Mouse (Mus musculus) MEL (cell line): Measurements from ENCODE around the gene Ptprn2. TPM values are rescaled to one million over a fixed set of nuclear protein-coding genes. Genes with fewer than 3 reads are reported as not detected.

Experiments
- DNase-seq: peaks from one replicate; pipeline ENCODE4 v3.0.0; 2011; ENCODE audit warnings: low read depth, low spot score
- H3K27ac ChIP-seq: 2 replicates; pipeline ENCODE4 v1.5.1; 2012; ENCODE audit warnings: low read depth, mild to moderate bottlenecking, control low read depth, low read length, moderate library complexity; ENCODE audit not compliant: control insufficient read depth
- H3K27me3 ChIP-seq, 2 experiments: fragments of 150-350 bp in 1 of 2; sonication (generic) in 1 of 2; 2 replicates each; pipeline ENCODE4 v1.6.1; 2012; ENCODE audit warnings: low read length in 2 of 2, mild to moderate bottlenecking in 2 of 2, improper control_type of control experiment in 1 of 2, moderate library complexity in 1 of 2; ENCODE audit not compliant: insufficient read depth in 2 of 2, control insufficient read depth in 1 of 2
- H3K36me3 ChIP-seq, 2 experiments: 2 replicates each; pipeline ENCODE4 v1.6.1; 2012 to 2014; ENCODE audit warnings: low read length in 2 of 2, improper control_type of control experiment in 1 of 2, inconsistent platforms in 1 of 2, mild to moderate bottlenecking in 1 of 2; ENCODE audit not compliant: insufficient read depth in 2 of 2, control insufficient read depth in 1 of 2
- H3K4me1 ChIP-seq, 2 experiments: fragments of 150-350 bp in 1 of 2; sonication (generic) in 1 of 2; 2 replicates each; pipeline ENCODE4 v1.6.1; 2012; ENCODE audit warnings: low read length in 2 of 2, improper control_type of control experiment in 1 of 2, mild to moderate bottlenecking in 1 of 2; ENCODE audit not compliant: insufficient read depth in 2 of 2, control insufficient read depth in 1 of 2
- H3K4me3 ChIP-seq, 2 experiments: fragments of 150-350 bp in 1 of 2; sonication (generic) in 1 of 2; 2 replicates each; pipeline ENCODE4 v1.5.1; 2012; ENCODE audit warnings: low read depth in 2 of 2, low read length in 2 of 2, mild to moderate bottlenecking in 2 of 2, moderate library complexity in 2 of 2, control low read depth in 1 of 2, improper control_type of control experiment in 1 of 2; ENCODE audit not compliant: control insufficient read depth in 1 of 2, insufficient read depth in 1 of 2
- H3K79me2 ChIP-seq: 2 replicates; pipeline ENCODE4 v1.6.1; 2012; ENCODE audit warnings: mild to moderate bottlenecking, low read length, moderate library complexity; ENCODE audit not compliant: control insufficient read depth, poor library complexity, insufficient read depth
- H3K9ac ChIP-seq: 2 replicates; pipeline ENCODE4 v1.6.1; 2012; ENCODE audit warnings: low read depth, mild to moderate bottlenecking, control low read depth, low read length, moderate library complexity; ENCODE audit not compliant: control insufficient read depth, poor library complexity, severe bottlenecking
- H3K9me3 ChIP-seq: fragments of 150-350 bp; sonication (generic); replicated peaks from 2 replicates; pipeline ENCODE4 v1.6.1; 2012; ENCODE audit warnings: mild to moderate bottlenecking, low read length, improper control_type of control experiment, moderate library complexity; ENCODE audit not compliant: insufficient read depth
- BHLHE40 ChIP-seq: IDR thresholded peaks from 2 replicates; pipeline ENCODE4 v1.6.1; 2012; ENCODE audit warnings: low read depth, mild to moderate bottlenecking, inconsistent platforms, low read length, improper control_type of control experiment, borderline replicate concordance
- CHD1 ChIP-seq: IDR thresholded peaks from 2 replicates; pipeline ENCODE4 v1.6.1; 2012; ENCODE audit warnings: low read depth, mild to moderate bottlenecking, inconsistent platforms, low read length, improper control_type of control experiment
- CTCF ChIP-seq, 3 experiments: IDR thresholded peaks in 2 of 3; conservative IDR thresholded peaks in 1 of 3; 2 replicates each; pipeline ENCODE4 v1.5.1; 2011 to 2012; ENCODE audit warnings: low read length in 3 of 3, low read depth in 2 of 3, mild to moderate bottlenecking in 2 of 3, improper control_type of control experiment in 1 of 3, inconsistent platforms in 1 of 3, mixed read lengths in 1 of 3, moderate library complexity in 1 of 3; ENCODE audit not compliant: control insufficient read depth in 1 of 3, insufficient read depth in 1 of 3, poor library complexity in 1 of 3, severe bottlenecking in 1 of 3
- E2F4 ChIP-seq: IDR thresholded peaks from 2 replicates; pipeline ENCODE4 v1.6.1; 2011; ENCODE audit warnings: low read depth, low read length, improper control_type of control experiment, borderline replicate concordance
- ELF1 ChIP-seq: IDR thresholded peaks from 2 replicates; pipeline ENCODE4 v1.6.1; 2014; ENCODE audit warnings: low read depth, mild to moderate bottlenecking, inconsistent platforms, low read length, improper control_type of control experiment, moderate library complexity
- ETS1 ChIP-seq: IDR thresholded peaks from 2 replicates; pipeline ENCODE4 v1.6.1; 2012; ENCODE audit warnings: low read depth, mild to moderate bottlenecking, inconsistent platforms, low read length, improper control_type of control experiment, moderate library complexity
- GATA1 ChIP-seq: IDR thresholded peaks from 2 replicates; pipeline ENCODE4 v1.6.1; 2011; ENCODE audit warnings: low read depth, low read length, improper control_type of control experiment
- JUND ChIP-seq: IDR thresholded peaks from 2 replicates; pipeline ENCODE4 v1.6.1; 2011; ENCODE audit warnings: low read depth, mild to moderate bottlenecking, improper control_type of control experiment, low read length
- KAT2A ChIP-seq: conservative IDR thresholded peaks from 2 replicates; pipeline ENCODE4 v1.6.1; 2012; ENCODE audit warnings: low read depth, low read length, improper control_type of control experiment, inconsistent platforms
- MAFK ChIP-seq: IDR thresholded peaks from 2 replicates; pipeline ENCODE4 v1.6.1; 2011; ENCODE audit warnings: low read depth, mild to moderate bottlenecking, low read length, improper control_type of control experiment, borderline replicate concordance
- MAX ChIP-seq: IDR thresholded peaks from 2 replicates; pipeline ENCODE4 v1.6.1; 2011; ENCODE audit warnings: low read length, improper control_type of control experiment
- MEF2A ChIP-seq: IDR thresholded peaks from 2 replicates; pipeline ENCODE4 v1.6.1; 2014; ENCODE audit warnings: low read depth, mild to moderate bottlenecking, inconsistent platforms, low read length, improper control_type of control experiment; ENCODE audit not compliant: poor library complexity, insufficient replicate concordance, severe bottlenecking; ENCODE audit errors: extremely low read depth
- MXI1 ChIP-seq: IDR thresholded peaks from 2 replicates; pipeline ENCODE4 v1.6.1; 2011; ENCODE audit warnings: mild to moderate bottlenecking, low read depth, low read length, improper control_type of control experiment
- MYB ChIP-seq: IDR thresholded peaks from 2 replicates; pipeline ENCODE4 v1.6.1; 2011; ENCODE audit warnings: mild to moderate bottlenecking, low read depth, low read length, improper control_type of control experiment
- MYC ChIP-seq: IDR thresholded peaks from 2 replicates; pipeline ENCODE4 v1.6.1; 2011; ENCODE audit warnings: low read depth, mild to moderate bottlenecking, low read length, improper control_type of control experiment, moderate library complexity
- NELFE ChIP-seq: IDR thresholded peaks from 2 replicates; pipeline ENCODE4 v1.6.1; 2011; ENCODE audit warnings: low read depth, low read length, improper control_type of control experiment
- NRF1 ChIP-seq: IDR thresholded peaks from 2 replicates; pipeline ENCODE4 v1.6.1; 2014; ENCODE audit warnings: low read depth, mild to moderate bottlenecking, inconsistent platforms, low read length, improper control_type of control experiment, moderate library complexity; ENCODE audit not compliant: poor library complexity, insufficient read depth, severe bottlenecking
- POLR2A ChIP-seq, 2 experiments: IDR thresholded peaks; 2 replicates each; pipeline ENCODE4 v1.6.1; 2011 to 2012; ENCODE audit warnings: low read length in 2 of 2, mild to moderate bottlenecking in 2 of 2, control low read depth in 1 of 2, improper control_type of control experiment in 1 of 2, low read depth in 1 of 2, moderate library complexity in 1 of 2; ENCODE audit not compliant: control insufficient read depth in 1 of 2, insufficient read depth in 1 of 2, poor library complexity in 1 of 2
- POLR2AphosphoS5 ChIP-seq: IDR thresholded peaks from 2 replicates; pipeline ENCODE4 v1.6.1; 2012; ENCODE audit warnings: low read depth, borderline replicate concordance, mild to moderate bottlenecking, inconsistent platforms, low read length, moderate library complexity, mixed read lengths
- RAD21 ChIP-seq: IDR thresholded peaks from 2 replicates; pipeline ENCODE4 v1.6.1; 2011; ENCODE audit warnings: mild to moderate bottlenecking, low read depth, low read length, improper control_type of control experiment
- SIN3A ChIP-seq: IDR thresholded peaks from 2 replicates; pipeline ENCODE4 v1.6.1; 2012; ENCODE audit warnings: low read length, improper control_type of control experiment, inconsistent platforms
- TBP ChIP-seq: IDR thresholded peaks from 2 replicates; pipeline ENCODE4 v1.8.0; 2011; ENCODE audit warnings: low read depth, low read length, improper control_type of control experiment
- TCF12 ChIP-seq: IDR thresholded peaks from 2 replicates; pipeline ENCODE4 v1.6.1; 2014; ENCODE audit warnings: low read depth, mild to moderate bottlenecking, inconsistent platforms, low read length, improper control_type of control experiment, moderate library complexity
- UBTF ChIP-seq: IDR thresholded peaks from 2 replicates; pipeline ENCODE4 v1.6.1; 2012; ENCODE audit warnings: low read depth, mild to moderate bottlenecking, inconsistent platforms, low read length, improper control_type of control experiment, moderate library complexity, borderline replicate concordance; ENCODE audit not compliant: insufficient read depth
- USF1 ChIP-seq: IDR thresholded peaks from 2 replicates; pipeline ENCODE4 v1.6.1; 2014; ENCODE audit warnings: low read depth, mild to moderate bottlenecking, inconsistent platforms, low read length, improper control_type of control experiment, moderate library complexity
- ZNF384 ChIP-seq: IDR thresholded peaks from 2 replicates; pipeline ENCODE4 v1.6.1; 2012; ENCODE audit warnings: low read depth, mild to moderate bottlenecking, inconsistent platforms, low read length, improper control_type of control experiment
- polyA plus RNA-seq, 2 experiments: library from polyadenylated mRNA; stranded (reverse) in 1 of 2; unstranded in 1 of 2; fragments of >175 nt in 1 of 2; fragments of >200 nt in 1 of 2; gene quantifications; 2 replicates each; pipeline versions ENCODE4 v1.2.1 to v1.2.4; 2012; ENCODE audit warnings: low replicate concordance in 2 of 2, low read depth in 1 of 2; ENCODE audit not compliant: insufficient read length in 2 of 2, insufficient read depth in 1 of 2, missing spikeins in 1 of 2
- total RNA-seq: library from RNA; depleted of rRNA; stranded (reverse); fragments of 300-350 nt; gene quantifications from 2 replicates; pipeline ENCODE4 v1.2.3, GENCODE M21; 2012

Ptprn2 gene
- total and polyA plus RNA-seq, 3 experiments: not detected

- Histone ChIP-seq H3K79me2 (no peaks in the 10 kb centered on the region), H3K27ac (no peak overlapping the region), H3K9me3 (peaks cover 5% of the 10 kb centered on the region), H3K9ac (no peak overlapping the region), H3K4me1 (no peaks in the 10 kb centered on the region), H3K27me3 (no peaks in the 10 kb centered on the region), H3K4me3 (no peak overlapping the region), H3K36me3 (no peaks in the 10 kb centered on the region)
- no peak for TF ChIP-seq JUND
- no peak for TF ChIP-seq MAFK
- no peak for TF ChIP-seq SIN3A
- DNase-seq: no peak
These were observed 746.3 kb downstream of the Ptprn2 start for GRCm38 (mm10) chr12:117231850-117232249.

GRCm38 (mm10) chr12:117235114-117235513, 749.6 kb downstream of the Ptprn2 start:
- TF ChIP-seq TBP (no peak), MYB (no peak), MAX (no peak), CTCF (IDR thresholded peaks at IDR 0.05 in 2 of 3, conservative IDR thresholded peaks at IDR 0.05 in 1 of 3; ENCODE audit: control insufficient read depth in 1 of 3, insufficient read depth in 1 of 3, low read depth in 2 of 3, low read length in 3 of 3, poor library complexity in 1 of 3, severe bottlenecking in 1 of 3) (no peak), GATA1 (no peak), ELF1 (no peak), MAFK (no peak), MYC (no peak), MXI1 (no peak), NRF1 (no peak), BHLHE40 (no peak), RAD21 (no peak), TCF12 (no peak), MEF2A (no peak)
- Histone ChIP-seq H3K4me3 (no peak overlapping the region), H3K27ac (no peak overlapping the region), H3K36me3 (no peaks in the 10 kb centered on the region), H3K79me2 (no peaks in the 10 kb centered on the region), H3K27me3 (no peaks in the 10 kb centered on the region), H3K9ac (no peak overlapping the region), H3K9me3 (peaks cover 7% of the 10 kb centered on the region), H3K4me1 (no peaks in the 10 kb centered on the region)
- no peak for DNase-seq

DNA sequence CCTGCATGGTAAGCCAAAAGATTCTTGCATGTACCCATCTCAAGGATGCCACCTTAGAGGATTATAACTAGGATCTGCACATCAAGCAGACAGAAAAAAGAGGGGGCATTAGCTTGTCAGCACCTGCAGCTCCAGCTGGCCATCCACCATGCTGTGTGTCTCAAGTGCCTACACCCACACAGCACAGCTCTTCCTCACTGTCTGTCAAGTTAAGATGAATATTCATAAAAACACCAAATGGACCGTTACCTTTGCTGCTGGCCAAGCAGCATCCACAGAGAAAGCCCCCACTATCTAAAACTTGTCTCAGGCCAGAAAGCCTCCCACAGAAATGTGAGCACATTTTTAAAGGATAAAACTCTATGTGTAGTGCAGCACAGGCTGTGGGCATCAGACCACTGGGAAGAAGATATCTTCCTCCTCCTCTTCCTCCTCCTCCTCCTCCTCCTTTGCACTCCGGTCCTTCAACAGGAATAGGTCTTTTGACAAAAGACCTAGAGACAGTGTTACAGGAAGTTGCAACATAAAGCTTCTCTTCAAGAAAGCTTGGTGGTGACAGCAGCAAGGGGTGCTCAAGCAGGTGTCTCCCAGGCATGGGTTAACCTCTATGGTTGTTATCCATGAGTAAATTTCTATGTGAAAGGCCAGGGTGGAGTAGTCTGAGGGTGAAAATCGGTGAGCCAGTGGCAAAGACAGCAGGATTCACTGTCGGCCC, 750.7 kb downstream of the Ptprn2 start:
- Histone ChIP-seq H3K36me3 (no peaks in the 10 kb centered on the region), H3K4me1 (no peaks in the 10 kb centered on the region), H3K27ac (no peak overlapping the region), H3K27me3 (no peaks in the 10 kb centered on the region), H3K9me3 (peaks cover 7% of the 10 kb centered on the region), H3K4me3 (no peak overlapping the region), H3K9ac (no peak overlapping the region), H3K79me2 (no peaks in the 10 kb centered on the region)
- no peak for DNase-seq
- TF ChIP-seq ZNF384 (no peak), RAD21 (no peak), KAT2A (no peak), SIN3A (no peak), NELFE (no peak), E2F4 (no peak), ELF1 (no peak), CTCF (IDR thresholded peaks at IDR 0.05 in 2 of 3, conservative IDR thresholded peaks at IDR 0.05 in 1 of 3; ENCODE audit: control insufficient read depth in 1 of 3, insufficient read depth in 1 of 3, low read depth in 2 of 3, low read length in 3 of 3, poor library complexity in 1 of 3, severe bottlenecking in 1 of 3) (no peak), POLR2AphosphoS5 (no peak), CHD1 (no peak), USF1 (no peak), POLR2A (IDR thresholded peaks at IDR 0.05; ENCODE audit: control insufficient read depth in 1 of 2, insufficient read depth in 1 of 2, low read depth in 1 of 2, low read length in 2 of 2, poor library complexity in 1 of 2) (no peak), ETS1 (no peak), MAFK (no peak), TCF12 (no peak), UBTF (no peak)
